Mouse (Mus musculus) kidney, postnatal 25 days (tissue): Measurements from ENCODE around the gene Prss36.
"Not testable (repeated sequence)": the region's sequence is repeated elsewhere in the genome, so short reads cannot be mapped to it uniquely, and the experiment has no call there.

Experiments used
- DNase-seq, 2 experiments: peaks; one replicate each; pipeline ENCODE4 v3.0.0; 2021; ENCODE audit warnings: mixed read lengths in 2 of 2

Gene Prss36

GRCm38 (mm10) chr7:127901772-127902171 is 44.8 kb downstream of the Prss36 start:
- DNase-seq: no peak

- DNase-seq: peak in 1 of 2 experiments; percentile 57
Measured at GRCm38 (mm10) chr7:127899997-127900396, 46.5 kb downstream of the Prss36 start.

- peak; percentile 27 to 55 for DNase-seq
Measured at GRCm38 (mm10) chr7:127898179-127898956, 48.2 kb downstream of the Prss36 start.

- peak in 1 of 2 experiments; percentile 31 for DNase-seq
Measured at GRCm38 (mm10) chr7:127897542-127897941, 49.0 kb downstream of the Prss36 start.

GRCm38 (mm10) chr7:127896384-127896783 is 50.1 kb downstream of the Prss36 start:
- peak; percentile 71 to 79 for DNase-seq

GRCm38 (mm10) chr7:127895891-127896290 is 50.6 kb downstream of the Prss36 start:
- not testable (repeated sequence) for DNase-seq

GRCm38 (mm10) chr7:127895442-127895841 is 51.1 kb downstream of the Prss36 start, which contains the start of the genes Gm21974 and Vkorc1:
Gm21974 (minus strand) TSS chr7:127895454.
Vkorc1 (minus strand) TSS chr7:127895617.
- peak; percentile 98 to 99 for DNase-seq

GRCm38 (mm10) chr7:127894480-127894879 is 52.0 kb downstream of the Prss36 start:
- DNase-seq: peak in 1 of 2 experiments; percentile 27

- DNase-seq: peak; percentile 84 to 92
Measured at GRCm38 (mm10) chr7:127890798-127891197, 55.7 kb downstream of the Prss36 start, which contains the start of gene Prss53. Prss53 (minus strand) TSS chr7:127890970.

GRCm38 (mm10) chr7:127888821-127889220 is 57.7 kb downstream of the Prss36 start:
- DNase-seq: peak in 1 of 2 experiments; percentile 31

- DNase-seq: peak in 1 of 2 experiments; percentile 14
Measured at GRCm38 (mm10) chr7:127887781-127888180, 58.7 kb downstream of the Prss36 start.

GRCm38 (mm10) chr7:127887191-127887590 is 59.3 kb downstream of the Prss36 start:
- peak in 1 of 2 experiments; percentile 19 for DNase-seq

GRCm38 (mm10) chr7:127886551-127886950 is 60.0 kb downstream of the Prss36 start:
- DNase-seq: peak in 1 of 2 experiments; percentile 21

- DNase-seq: peak; percentile 37 to 65
Measured at GRCm38 (mm10) chr7:127885951-127886350, 60.6 kb downstream of the Prss36 start.
